ENCODE assay signal across 9 mouse cellular contexts in genomic region chr11:30091892-30092291, GRCm38 (mm10).
DNase-seq lines count a peak whose midpoint lies in the region; ATAC-seq and TF ChIP-seq lines count a peak whose summit lies in the region.
"Had no signal": no experiment of that assay in that cellular context is flagged by ENCODE, and none has a peak within 500 bp of the region (broad histone marks: within the 10 kb centered on the region; RNA-seq: fewer than 3 reads in every experiment).

No protein-coding gene starts in this region.

- no peaks in the 10 kb centered on the region for H3K27me3 ChIP-seq in hindbrain, postnatal 0 days (ENCODE audit: insufficient read depth, low read length)
- no peaks in the 10 kb centered on the region for H3K27me3 ChIP-seq in hindbrain, embryonic 14.5 days (ENCODE audit: control insufficient read depth, insufficient read depth, low read length)
- H3K27me3 ChIP-seq in MEL (ENCODE audit: control insufficient read depth in 1 of 2, insufficient read depth in 2 of 2, low read length in 2 of 2): no peaks in the 10 kb centered on the region; a peak in 1 of 4 replicates
- H3K27me3 ChIP-seq: liver, embryonic 13.5 days had no signal

- peak; percentile 93 for TF ChIP-seq RAD21 in MEL (IDR thresholded peaks at IDR 0.05; ENCODE audit: low read depth, low read length)

- no peaks in the 10 kb centered on the region for H3K36me3 ChIP-seq in hindbrain, postnatal 0 days (ENCODE audit: insufficient read depth, low read length)
- H3K36me3 ChIP-seq in hindbrain, embryonic 14.5 days (replicated peaks; ENCODE audit: control insufficient read depth, insufficient read depth): peaks cover 4% of the 10 kb centered on the region
- no peaks in the 10 kb centered on the region for H3K36me3 ChIP-seq in MEL (ENCODE audit: control insufficient read depth in 1 of 2, insufficient read depth in 2 of 2, low read length in 2 of 2)
- H3K36me3 ChIP-seq: liver, embryonic 13.5 days had no signal

- no peak for ATAC-seq in hindbrain, postnatal 0 days
- ATAC-seq in hindbrain, embryonic 14.5 days (ENCODE audit: low FRiP score): no peak

- TF ChIP-seq EP300 in MEL (IDR thresholded peaks at IDR 0.05; ENCODE audit: low read depth in 1 of 2, low read length in 2 of 2): no peak

- no peaks in the 10 kb centered on the region for H3K79me2 ChIP-seq in MEL (ENCODE audit: control insufficient read depth, insufficient read depth, low read length, poor library complexity)

- DNase-seq in hindbrain, postnatal 0 days (ENCODE audit: low spot score): peak; percentile 57
- no peak for DNase-seq in hindbrain, embryonic 14.5 days (ENCODE audit: low spot score)
- peak; percentile 45 for DNase-seq in 3T3-L1 (ENCODE audit: low read depth, low spot score)
- DNase-seq in MEL (ENCODE audit: low read depth, low spot score): peak; percentile 70
- DNase-seq in cerebellum, postnatal 36 days: peak; percentile 27 to 38
- no peak for DNase-seq in layer of hippocampus, postnatal 14 days (ENCODE audit: low spot score in 2 of 2)
- DNase-seq in gastrocnemius, adult 8-10 months (ENCODE audit: low spot score in 2 of 2): no peak
- no peak for DNase-seq in heart, adult 18-20 months
- DNase-seq: liver, embryonic 13.5 days had no signal

- no peak overlapping the region for H3K4me2 ChIP-seq in hindbrain, postnatal 0 days (ENCODE audit: low read depth, low read length)
- H3K4me2 ChIP-seq in hindbrain, embryonic 14.5 days (replicated peaks): no peak overlapping the region
- H3K4me2 ChIP-seq: liver, embryonic 13.5 days had no signal

- peak; percentile 54 for TF ChIP-seq CTCF in hindbrain, postnatal 0 days (IDR thresholded peaks at IDR 0.05; ENCODE audit: low read depth)
- peak; percentile 48 to 82 (median 60) for TF ChIP-seq CTCF in MEL (IDR thresholded peaks at IDR 0.05 in 2 of 3, conservative IDR thresholded peaks at IDR 0.05 in 1 of 3; ENCODE audit: control insufficient read depth in 1 of 3, insufficient read depth in 1 of 3, low read depth in 2 of 3, low read length in 3 of 3, poor library complexity in 1 of 3, severe bottlenecking in 1 of 3)

- H3K4me3 ChIP-seq in hindbrain, postnatal 0 days (ENCODE audit: low read length): no peak overlapping the region
- H3K4me3 ChIP-seq in hindbrain, embryonic 14.5 days (replicated peaks; ENCODE audit: low read length): no peak overlapping the region
- H3K4me3 ChIP-seq in MEL (ENCODE audit: control insufficient read depth in 1 of 2, insufficient read depth in 1 of 2, low read depth in 2 of 2, low read length in 2 of 2): no peak overlapping the region
- H3K4me3 ChIP-seq: liver, embryonic 13.5 days had no signal

- no peak overlapping the region for H3K9ac ChIP-seq in hindbrain, postnatal 0 days (replicated peaks; ENCODE audit: low read length)
- no peak overlapping the region for H3K9ac ChIP-seq in hindbrain, embryonic 14.5 days
- no peak overlapping the region for H3K9ac ChIP-seq in MEL (ENCODE audit: control insufficient read depth, low read depth, low read length, poor library complexity, severe bottlenecking)
- H3K9ac ChIP-seq: liver, embryonic 13.5 days had no signal

- H3K9me3 ChIP-seq in hindbrain, postnatal 0 days (ENCODE audit: low read length): no peaks in the 10 kb centered on the region
- H3K9me3 ChIP-seq in hindbrain, embryonic 14.5 days (ENCODE audit: control insufficient read depth, low read length): no peaks in the 10 kb centered on the region
- H3K9me3 ChIP-seq in MEL (replicated peaks; ENCODE audit: insufficient read depth, low read length): no peaks in the 10 kb centered on the region
- H3K9me3 ChIP-seq: liver, embryonic 13.5 days had no signal

- H3K4me1 ChIP-seq in hindbrain, postnatal 0 days (ENCODE audit: insufficient read depth, low read length): no peaks in the 10 kb centered on the region
- H3K4me1 ChIP-seq in hindbrain, embryonic 14.5 days (replicated peaks; ENCODE audit: control insufficient read depth, insufficient read depth, low read length): no peaks in the 10 kb centered on the region
- H3K4me1 ChIP-seq in MEL (ENCODE audit: control insufficient read depth in 1 of 2, insufficient read depth in 2 of 2, low read length in 2 of 2): no peaks in the 10 kb centered on the region
- H3K4me1 ChIP-seq: liver, embryonic 13.5 days had no signal

- TF ChIP-seq POLR2A in MEL (IDR thresholded peaks at IDR 0.05; ENCODE audit: control insufficient read depth in 1 of 2, insufficient read depth in 1 of 2, low read depth in 1 of 2, low read length in 2 of 2, poor library complexity in 1 of 2): no peak

- H3K27ac ChIP-seq in hindbrain, postnatal 0 days: no peak overlapping the region
- H3K27ac ChIP-seq in hindbrain, embryonic 14.5 days: no peak overlapping the region
- H3K27ac ChIP-seq in MEL (ENCODE audit: control insufficient read depth, low read depth, low read length): no peak overlapping the region
- H3K27ac ChIP-seq: liver, embryonic 13.5 days had no signal

- 50% methylated on average over 4 of the region's 4 CpGs for WGBS in hindbrain, postnatal 0 days
- 50% methylated on average over 4 of the region's 4 CpGs for WGBS in hindbrain, embryonic 14.5 days

TF ChIP-seq in MEL, 35 proteins besides CTCF, POLR2A, EP300 and RAD21:
- no peak for TF ChIP-seq POLR2AphosphoS5 (IDR thresholded peaks at IDR 0.05; ENCODE audit: borderline replicate concordance, low read depth, low read length)
- no peak for TF ChIP-seq USF1 (IDR thresholded peaks at IDR 0.05; ENCODE audit: low read depth, low read length)
- TF ChIP-seq MAFK (IDR thresholded peaks at IDR 0.05; ENCODE audit: borderline replicate concordance, low read depth, low read length): no peak
- no peak for TF ChIP-seq RCOR1 (IDR thresholded peaks at IDR 0.05; ENCODE audit: low read depth, low read length)
- peak; percentile 94 for TF ChIP-seq SMC3 (IDR thresholded peaks at IDR 0.05; ENCODE audit: low read depth, low read length)
- no peak for TF ChIP-seq ELF1 (IDR thresholded peaks at IDR 0.05; ENCODE audit: low read depth, low read length)
- TF ChIP-seq BHLHE40 (IDR thresholded peaks at IDR 0.05; ENCODE audit: borderline replicate concordance, low read depth, low read length): no peak
- TF ChIP-seq ZC3H11A (IDR thresholded peaks at IDR 0.05; ENCODE audit: low read depth, low read length): peak; percentile 93
- TF ChIP-seq GATA1 (IDR thresholded peaks at IDR 0.05; ENCODE audit: low read depth, low read length): 0 out of 2 replicates have a peak, but pooled peaks have one; percentile 22
- TF ChIP-seq MYC (IDR thresholded peaks at IDR 0.05; ENCODE audit: low read depth, low read length): no peak
- TF ChIP-seq E2F4 (IDR thresholded peaks at IDR 0.05; ENCODE audit: borderline replicate concordance, low read depth, low read length): no peak
- no peak for TF ChIP-seq NELFE (IDR thresholded peaks at IDR 0.05; ENCODE audit: low read depth, low read length)
- TF ChIP-seq CHD2 (IDR thresholded peaks at IDR 0.05; ENCODE audit: low read length): no peak
- no peak for TF ChIP-seq TAL1 (IDR thresholded peaks at IDR 0.05; ENCODE audit: low read length)
- no peak for TF ChIP-seq TCF12 (IDR thresholded peaks at IDR 0.05; ENCODE audit: low read depth, low read length)
- TF ChIP-seq MAZ (IDR thresholded peaks at IDR 0.05; ENCODE audit: low read depth, low read length): 0 out of 2 replicates have a peak, but pooled peaks have one; percentile 18
- no peak for TF ChIP-seq CHD1 (IDR thresholded peaks at IDR 0.05; ENCODE audit: low read depth, low read length)
- TF ChIP-seq TBP (IDR thresholded peaks at IDR 0.05; ENCODE audit: low read depth, low read length): no peak
- TF ChIP-seq MAX (IDR thresholded peaks at IDR 0.05; ENCODE audit: low read length): no peak
- TF ChIP-seq KAT2A (conservative IDR thresholded peaks at IDR 0.05; ENCODE audit: low read depth, low read length): no peak
- TF ChIP-seq NRF1 (IDR thresholded peaks at IDR 0.05; ENCODE audit: insufficient read depth, low read depth, low read length, poor library complexity, severe bottlenecking): no peak
- no peak for TF ChIP-seq ZMIZ1 (IDR thresholded peaks at IDR 0.05; ENCODE audit: low read depth, low read length)
- no peak for TF ChIP-seq USF2 (IDR thresholded peaks at IDR 0.05; ENCODE audit: borderline replicate concordance in 1 of 2, insufficient read depth in 1 of 2, low read depth in 1 of 2, low read length in 2 of 2)
- no peak for TF ChIP-seq MEF2A (IDR thresholded peaks at IDR 0.05; ENCODE audit: extremely low read depth, insufficient replicate concordance, low read depth, low read length, poor library complexity, severe bottlenecking)
- no peak for TF ChIP-seq GABPA (IDR thresholded peaks at IDR 0.05; ENCODE audit: low read depth, low read length)
- no peak for TF ChIP-seq ETS1 (IDR thresholded peaks at IDR 0.05; ENCODE audit: low read depth, low read length)
- TF ChIP-seq MYB (IDR thresholded peaks at IDR 0.05; ENCODE audit: low read depth, low read length): no peak

Comparison
In these comparisons a context has a peak if more than half of its experiments do, and no peak if none do; other contexts are left out.
1. DNase-seq: peak in hindbrain, postnatal 0 days (single experiment), 3T3-L1 (single experiment), MEL (single experiment) and cerebellum, postnatal 36 days (2 of 2); none in hindbrain, embryonic 14.5 days (single experiment), layer of hippocampus, postnatal 14 days (0 of 2), gastrocnemius, adult 8-10 months (0 of 2) and heart, adult 18-20 months (0 of 2).